Mouse (Mus musculus): ENCODE data around the gene Alox12.

Gene Alox12

GRCm38 (mm10) chr11:70220731-70221602, 34.2 kb downstream of the Alox12 start, which contains the start of gene Slc16a13:
Gene Slc16a13 (minus strand): TSS chr11:70221064.
- DNase-seq, result peak; percentile 93 to 94

GRCm38 (mm10) chr11:70220323-70220722, 34.8 kb downstream of the Alox12 start:
- DNase-seq, result peak in 1 of 2 experiments; percentile 39

- no peak for DNase-seq
Measured at GRCm38 (mm10) chr11:70219873-70220272, 35.3 kb downstream of the Alox12 start.

GRCm38 (mm10) chr11:70218741-70219470, 36.2 kb downstream of the Alox12 start:
- DNase-seq, result no peak

GRCm38 (mm10) chr11:70218039-70218438, 37.1 kb downstream of the Alox12 start:
- no peak for DNase-seq

- DNase-seq, result no peak
Measured at GRCm38 (mm10) chr11:70216103-70216502, 39.0 kb downstream of the Alox12 start.

- no peak for DNase-seq
Measured at GRCm38 (mm10) chr11:70215301-70215700, 39.9 kb downstream of the Alox12 start.

- no peak for DNase-seq
Measured at GRCm38 (mm10) chr11:70214856-70215209, 40.3 kb downstream of the Alox12 start.

GRCm38 (mm10) chr11:70214191-70214855, 40.8 kb downstream of the Alox12 start:
- DNase-seq, result peak; percentile 38 to 42

- no peak for DNase-seq
Measured at GRCm38 (mm10) chr11:70213736-70214135, 41.4 kb downstream of the Alox12 start.

- peak; percentile 48 to 83 for DNase-seq
Measured at GRCm38 (mm10) chr11:70212896-70213295, 42.3 kb downstream of the Alox12 start.

- DNase-seq, result peak in 1 of 2 experiments; percentile 54
Measured at GRCm38 (mm10) chr11:70212423-70212822, 42.7 kb downstream of the Alox12 start, which contains the start of gene Slc16a11. Gene Slc16a11 (plus strand): TSS chr11:70212752.

- no peak for DNase-seq
Measured at GRCm38 (mm10) chr11:70211972-70212371, 43.2 kb downstream of the Alox12 start.

GRCm38 (mm10) chr11:70210681-70211080, 44.5 kb downstream of the Alox12 start:
- DNase-seq, result no peak

- DNase-seq, result peak in 1 of 2 experiments; percentile 38
Measured at GRCm38 (mm10) chr11:70208778-70209388, 46.3 kb downstream of the Alox12 start.

GRCm38 (mm10) chr11:70207283-70207682, 47.9 kb downstream of the Alox12 start:
- no peak for DNase-seq

GRCm38 (mm10) chr11:70206801-70207200, 48.4 kb downstream of the Alox12 start:
- no peak for DNase-seq

GRCm38 (mm10) chr11:70201691-70202090, 53.5 kb downstream of the Alox12 start:
- peak; percentile 83 to 88 for DNase-seq

- peak in 1 of 2 experiments; percentile 26 for DNase-seq
Measured at GRCm38 (mm10) chr11:70200036-70200608, 55.0 kb downstream of the Alox12 start.

GRCm38 (mm10) chr11:70199107-70199506, 56.0 kb downstream of the Alox12 start:
- no peak for DNase-seq

- DNase-seq, result no peak
Measured at GRCm38 (mm10) chr11:70198332-70198731, 56.8 kb downstream of the Alox12 start.

Measured in lung, postnatal 4 days (tissue).